Mouse (Mus musculus) spleen, adult 18-20 months (tissue): ENCODE measurements at regions not wholly inside any gene's neighbourhood (a gene's known extent, or its start where the extent isn't known, plus 50 kb on each side); places are given as distances from the start of the nearest gene placed in this dataset.
"Not testable (repeated sequence)": the region's sequence is repeated elsewhere in the genome, so short reads cannot be mapped to it uniquely, and the experiment has no call there.

Experiments used
- DNase-seq, 2 experiments: peaks; one replicate each; pipeline ENCODE4 v3.0.0; 2022; ENCODE audit warnings: mixed read lengths in 2 of 2

GRCm38 (mm10) chr14:102790916-102791315, 191.5 kb downstream of the Kctd12 start:
- no peak for DNase-seq

- DNase-seq, result no peak
Observed at GRCm38 (mm10) chr14:102782227-102782626, 200.2 kb downstream of the Kctd12 start.

GRCm38 (mm10) chr14:102769716-102770115, 212.7 kb downstream of the Kctd12 start:
- DNase-seq, result peak; percentile 21 to 60

- DNase-seq, result no peak
Observed at GRCm38 (mm10) chr14:102748687-102749086, 233.8 kb downstream of the Kctd12 start.

- DNase-seq, result no peak
Observed at GRCm38 (mm10) chr14:102742331-102742730, 240.1 kb downstream of the Kctd12 start.

- DNase-seq, result no peak
Observed at GRCm38 (mm10) chr14:102736656-102737055, 245.8 kb downstream of the Kctd12 start.

GRCm38 (mm10) chr14:102733718-102734117, 248.7 kb downstream of the Kctd12 start:
- not testable (repeated sequence) for DNase-seq

- no peak for DNase-seq
Observed at GRCm38 (mm10) chr14:102731746-102732145, 250.7 kb downstream of the Kctd12 start.

- DNase-seq, result no peak
Observed at GRCm38 (mm10) chr14:102722633-102723032, 259.8 kb downstream of the Kctd12 start.

GRCm38 (mm10) chr14:102718558-102718957, 263.9 kb downstream of the Kctd12 start:
- DNase-seq, result no peak

- DNase-seq, result no peak
Observed at GRCm38 (mm10) chr14:102712600-102712999, 269.8 kb downstream of the Kctd12 start.

GRCm38 (mm10) chr14:102706704-102707336, 275.6 kb downstream of the Kctd12 start:
- DNase-seq, result no peak

GRCm38 (mm10) chr14:102701108-102701507, 281.3 kb downstream of the Kctd12 start:
- no peak for DNase-seq

GRCm38 (mm10) chr14:102700457-102700856, 282.0 kb downstream of the Kctd12 start:
- DNase-seq, result no peak

- no peak for DNase-seq
Observed at GRCm38 (mm10) chr14:102699015-102699414, 283.4 kb downstream of the Kctd12 start.

GRCm38 (mm10) chr14:102686791-102687190, 295.6 kb downstream of the Kctd12 start:
- no peak for DNase-seq

- no peak for DNase-seq
Observed at GRCm38 (mm10) chr14:102676582-102676981, 305.9 kb downstream of the Kctd12 start.

- no peak for DNase-seq
Observed at GRCm38 (mm10) chr14:102674635-102675034, 307.8 kb downstream of the Kctd12 start.

GRCm38 (mm10) chr14:102673724-102674123, 308.7 kb downstream of the Kctd12 start:
- no peak for DNase-seq

- no peak for DNase-seq
Observed at GRCm38 (mm10) chr14:102663240-102663639, 319.2 kb downstream of the Kctd12 start.

- DNase-seq, result no peak
Observed at GRCm38 (mm10) chr14:102660351-102660750, 322.1 kb downstream of the Kctd12 start.

GRCm38 (mm10) chr14:102656235-102656634, 326.2 kb downstream of the Kctd12 start:
- no peak for DNase-seq

- no peak for DNase-seq
Observed at GRCm38 (mm10) chr14:102629601-102630000, 352.8 kb downstream of the Kctd12 start.

- no peak for DNase-seq
Observed at GRCm38 (mm10) chr14:102621546-102621945, 360.9 kb downstream of the Kctd12 start.

GRCm38 (mm10) chr14:102619056-102619455, 363.4 kb downstream of the Kctd12 start:
- no peak for DNase-seq
